Mouse (Mus musculus): ENCODE measurements around the gene C2cd3.

Gene C2cd3

GRCm38 (mm10) chr7:100499465-100499864, 127.4 kb downstream of the C2cd3 start:
- no peak for DNase-seq (ENCODE audit: low read depth)

- no peak for DNase-seq (ENCODE audit: low read depth)
Measured at GRCm38 (mm10) chr7:100500276-100500977, 128.4 kb downstream of the C2cd3 start.

- DNase-seq (ENCODE audit: low read depth): no peak
Measured at GRCm38 (mm10) chr7:100501027-100501843, 129.2 kb downstream of the C2cd3 start.

GRCm38 (mm10) chr7:100501844-100502373, 129.9 kb downstream of the C2cd3 start:
- DNase-seq (ENCODE audit: low read depth): no peak

- DNase-seq (ENCODE audit: low read depth): no peak
Measured at GRCm38 (mm10) chr7:100502374-100502922, 130.4 kb downstream of the C2cd3 start.

- no peak for DNase-seq (ENCODE audit: low read depth)
Measured at GRCm38 (mm10) chr7:100503076-100503475, 131.0 kb downstream of the C2cd3 start.

GRCm38 (mm10) chr7:100504740-100505487, 132.9 kb downstream of the C2cd3 start:
- no peak for DNase-seq (ENCODE audit: low read depth)

GRCm38 (mm10) chr7:100506494-100506893, 134.5 kb downstream of the C2cd3 start:
- DNase-seq (ENCODE audit: low read depth): no peak

GRCm38 (mm10) chr7:100508670-100509069, 136.6 kb downstream of the C2cd3 start:
- DNase-seq (ENCODE audit: low read depth): no peak

GRCm38 (mm10) chr7:100511602-100512001, 139.6 kb downstream of the C2cd3 start:
- no peak for DNase-seq (ENCODE audit: low read depth)

GRCm38 (mm10) chr7:100514573-100514972, 142.5 kb downstream of the C2cd3 start, which contains the start of gene Dnajb13:
Gene Dnajb13 (minus strand): TSS chr7:100514960.
- DNase-seq (ENCODE audit: low read depth): no peak

Measured in NIH3T3 (cell line).